ENCODE assay signal across 11 mouse cellular contexts in genomic region chr4:100768606-100769005, GRCm38 (mm10). TPM values are rescaled to one million over a fixed set of nuclear protein-coding genes. Genes with fewer than 3 reads are reported as not detected.
A peak's percentile ranks its signal among the peaks of the same experiment; 100 is the strongest.
DNase-seq lines count a peak whose midpoint lies in the region.
"Had no signal": no experiment of that assay in that cellular context is flagged by ENCODE, and none has a peak within 500 bp of the region (broad histone marks: within the 10 kb centered on the region; RNA-seq: fewer than 3 reads in every experiment).

No protein-coding gene starts in this region.

- peak; percentile 56 to 63 for DNase-seq in cerebellum, postnatal 10 days
- no peak for DNase-seq in cerebellum, adult 18-20 months
- peak; percentile 20 for DNase-seq in ovary, adult 18-20 months (ENCODE audit: low spot score)
- DNase-seq in ovary, postnatal 14 days (ENCODE audit: low spot score) = no peak
- DNase-seq in large intestine, adult 2 months (ENCODE audit: low read depth, low spot score) = peak; percentile 99
- DNase-seq in adrenal gland, postnatal 36 days = no peak
- no peak for DNase-seq in spleen, adult 12 weeks (ENCODE audit: low spot score)
- DNase-seq in right cerebral cortex, postnatal 14 days = no peak
- DNase-seq: embryo, embryonic 11 days; heart, adult 2 months; heart, postnatal 10 days had no signal

- 21% methylated on average over 3 of the region's 3 CpGs for WGBS in large intestine, adult 2 months

RNA-seq across cellular contexts. Expression of gene Cachd1, which starts 7.9 kb away (rescaled TPM):
- 27.6 and 33.0 TPM in 2 replicates for polyA plus RNA-seq in large intestine, adult 2 months (2012; rRNA removed)
- 10 to 100 TPM in 1 of 2 experiments, 1 to 10 TPM in 1; 8.6 to 12.1 TPM for total RNA-seq in adrenal gland, postnatal 36 days (2021)

Comparison
In these comparisons a context has a peak if more than half of its experiments do, and no peak if none do; other contexts are left out.
1. DNase-seq: peak in cerebellum, postnatal 10 days (2 of 2), ovary, adult 18-20 months (single experiment) and large intestine, adult 2 months (single experiment); none in cerebellum, adult 18-20 months (0 of 2), ovary, postnatal 14 days (single experiment), adrenal gland, postnatal 36 days (0 of 2), spleen, adult 12 weeks (single experiment) and right cerebral cortex, postnatal 14 days (single experiment).